Mouse (Mus musculus) hematopoietic multipotent progenitor cell, adult 10-12 weeks (in vitro differentiated cells): ENCODE data around the gene Defb21. TPM values are rescaled to one million over a fixed set of nuclear protein-coding genes. Genes with fewer than 3 reads are reported as not detected.

Experiments used
- polyA plus RNA-seq: library from polyadenylated mRNA; stranded (reverse); fragments of >175 nt; gene quantifications from 2 replicates; pipeline ENCODE4 v1.2.3, GENCODE M21; 2012; ENCODE audit warnings: low replicate concordance

Gene Defb21
- polyA plus RNA-seq = not detected in 2 replicates

DNA sequence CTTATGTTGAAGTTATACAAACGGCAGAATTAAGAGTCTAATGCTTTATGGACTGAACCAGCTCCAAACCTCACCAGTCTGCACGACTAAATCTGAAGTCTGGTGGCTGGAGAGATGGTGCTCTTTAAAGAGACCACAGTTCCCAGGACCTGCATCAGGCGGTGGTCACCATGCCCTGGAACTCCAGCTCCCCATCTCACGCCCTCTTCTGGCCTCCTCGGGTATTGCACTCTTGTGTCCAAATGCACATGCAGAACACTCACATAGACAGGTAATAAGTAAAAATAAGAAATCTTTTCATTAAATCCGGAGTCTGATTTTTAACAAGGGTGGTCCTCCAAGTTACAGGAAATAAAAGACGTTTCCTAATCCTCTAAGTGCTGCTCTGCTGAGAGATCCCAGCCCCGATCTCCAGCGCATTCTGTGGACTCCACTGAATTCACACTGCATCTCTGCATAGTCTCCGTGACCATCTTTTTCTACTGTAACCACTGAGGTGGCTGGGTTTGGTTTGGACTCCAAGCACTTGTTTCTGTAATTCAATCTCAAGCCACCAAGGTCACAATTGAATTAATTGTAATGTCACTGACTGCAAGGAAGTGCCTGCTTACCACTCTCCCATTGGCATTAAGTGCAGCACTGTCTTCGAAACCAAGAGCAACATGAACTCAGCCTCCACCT, at the start of gene Defb21:
Defb21 (plus strand) TSS at position 631 of the 681 bp plus-strand sequence.

DNA sequence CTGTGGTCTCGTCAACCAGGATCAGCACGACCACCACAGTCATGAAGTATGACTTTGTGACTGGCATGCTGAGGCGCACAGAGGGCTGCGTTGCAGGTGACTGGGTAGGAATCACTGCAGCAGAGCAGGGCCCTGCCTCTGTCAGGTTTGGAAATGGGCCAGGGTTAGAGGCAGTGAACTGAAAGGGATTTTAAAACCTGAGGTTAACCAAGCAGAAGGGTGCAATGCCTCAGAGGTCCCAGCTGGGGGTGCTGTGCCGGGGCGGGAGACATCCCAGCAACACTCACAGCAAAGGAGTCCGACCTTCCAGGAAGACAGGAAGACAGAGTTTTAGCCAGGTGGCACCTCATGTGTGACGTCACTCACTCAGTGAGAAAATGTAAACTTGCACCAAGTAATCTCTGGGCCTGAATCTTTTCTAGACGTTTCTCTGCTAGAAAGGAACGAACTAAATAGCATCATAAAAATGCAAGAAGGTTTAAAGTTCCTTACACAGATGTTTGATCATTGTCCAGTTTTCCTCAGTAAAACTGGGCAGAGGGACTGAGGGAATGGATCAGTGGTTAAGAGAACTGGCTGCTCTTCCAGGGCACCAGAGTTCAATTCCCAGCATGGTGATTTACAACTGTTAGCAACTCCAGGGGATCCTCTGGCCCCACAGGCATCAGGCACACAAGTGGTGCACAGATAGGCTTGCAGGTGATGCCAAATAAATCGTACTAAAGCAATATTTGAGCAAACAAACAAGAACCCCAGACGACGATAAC, 32.4 kb upstream of the Defb21 start, which contains the start of gene Defb29:
Defb29 (minus strand) TSS at position 155 of the 767 bp plus-strand sequence.

DNA sequence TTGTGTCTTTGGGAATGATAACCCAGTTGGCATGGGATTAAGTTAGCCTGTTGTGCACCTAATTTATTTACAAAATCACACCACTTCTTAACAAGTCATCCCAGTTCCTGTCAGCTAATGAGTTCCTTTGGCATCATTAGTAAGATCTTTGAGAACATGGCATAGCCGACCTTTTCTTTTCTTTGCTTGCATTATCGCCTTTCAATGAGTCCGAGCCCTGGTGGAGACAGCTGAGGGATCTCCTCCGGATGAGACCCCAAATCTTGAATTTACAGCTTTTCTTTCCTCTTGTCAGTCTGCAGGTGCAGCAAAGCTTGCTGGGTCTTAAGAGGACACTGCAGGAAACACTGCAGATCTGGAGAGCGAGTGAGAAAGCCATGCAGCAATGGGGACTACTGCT, 3.5 kb upstream of the Defb21 start, which contains the start of gene Gm17416:
Gm17416 (plus strand) TSS at position 301 of the 400 bp plus-strand sequence.

DNA sequence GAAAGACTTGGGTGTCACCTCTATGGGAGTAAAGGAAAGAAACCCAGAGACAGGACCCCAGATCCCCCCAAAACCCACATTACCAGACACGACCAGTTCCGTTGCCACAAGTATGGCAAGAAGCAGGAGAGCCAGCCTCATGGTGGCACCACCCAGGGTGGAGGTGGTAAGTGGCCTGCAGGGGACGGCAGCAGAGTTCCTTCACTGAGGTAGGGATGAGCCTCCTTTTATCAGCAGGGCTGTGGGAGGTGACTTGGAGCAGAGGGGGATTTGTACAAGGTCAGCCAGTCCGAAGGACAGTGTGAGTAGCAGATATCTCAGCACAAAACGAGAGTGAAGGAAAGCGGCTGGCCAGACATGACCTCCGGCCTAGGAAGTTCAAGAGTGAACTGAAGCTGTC, 7.6 kb downstream of the Defb21 start, which contains the start of gene Defb19:
Defb19 (minus strand) TSS at position 206 of the 400 bp plus-strand sequence.

DNA sequence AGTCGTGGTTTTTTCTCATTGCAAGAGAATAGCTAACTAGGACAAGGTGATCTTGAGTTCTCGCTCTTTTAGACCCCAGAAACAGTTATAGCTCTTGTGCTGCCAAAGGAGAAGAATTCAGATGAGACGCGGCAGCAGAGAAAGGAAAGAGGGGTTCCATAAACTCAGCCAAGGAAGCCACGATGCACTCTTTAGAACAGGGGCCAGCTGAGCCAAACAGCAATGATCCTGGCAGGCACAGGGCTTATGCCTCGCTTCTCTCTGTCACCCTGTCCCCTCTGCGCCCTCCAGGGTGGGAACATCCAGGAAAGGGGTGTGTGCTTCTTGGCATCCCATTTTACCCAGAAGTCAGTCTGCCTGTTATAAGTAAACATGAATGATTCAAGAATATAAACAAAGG, 26.8 kb downstream of the Defb21 start, which contains the start of gene Defb45:
Defb45 (minus strand) TSS at position 101 of the 400 bp plus-strand sequence.

DNA sequence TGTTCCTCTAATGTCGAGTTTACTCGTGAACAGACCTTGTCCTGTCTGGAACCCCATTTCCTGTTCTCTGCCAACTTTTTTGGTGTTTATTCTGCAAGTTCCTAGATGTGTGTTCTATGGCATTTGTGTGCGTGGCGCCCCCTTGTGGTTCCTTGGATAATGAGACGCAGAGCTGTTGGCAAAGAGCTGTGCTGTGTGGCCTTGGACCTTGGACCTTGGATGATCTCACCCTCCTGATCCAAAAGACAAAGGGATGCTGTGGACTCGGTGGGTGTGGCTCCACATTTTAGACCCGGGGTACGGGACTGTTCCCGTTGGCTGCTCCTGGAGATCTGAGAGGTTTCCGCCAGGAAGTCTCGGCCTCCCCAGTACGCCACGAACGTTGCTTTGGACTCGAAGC, 31.5 kb downstream of the Defb21 start, which contains the start of gene Defb36:
Defb36 (plus strand) TSS at position 271 of the 400 bp plus-strand sequence.

DNA sequence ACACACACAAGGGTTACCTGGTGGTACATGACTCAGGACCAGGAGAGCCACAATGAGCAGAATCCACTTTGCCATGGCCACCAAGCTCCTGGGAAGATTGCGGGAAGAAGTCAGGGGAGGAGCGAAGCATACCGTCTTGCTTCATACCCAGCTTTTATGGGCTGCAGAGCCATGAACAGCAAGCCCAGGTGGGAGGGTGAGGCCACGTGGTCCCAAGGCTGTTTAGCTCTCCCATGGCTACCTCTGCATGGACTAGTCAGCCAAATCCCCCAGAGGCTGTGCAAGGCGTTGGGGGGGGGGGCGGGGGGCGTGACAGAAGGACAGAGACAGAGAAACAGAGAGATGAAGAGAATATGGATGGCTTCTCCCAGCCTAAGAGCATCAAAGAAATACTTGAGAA, 50.4 kb downstream of the Defb21 start, which contains the start of gene Defb25:
Defb25 (minus strand) TSS at position 101 of the 400 bp plus-strand sequence.

Other genes starting within 250 kb of the Defb21 start
- 241 and 403 TPM in 2 replicates for gene Rbck1, start 240.1 kb upstream of the Defb21 start, polyA plus RNA-seq
- 2.7 and 3.6 TPM in 2 replicates for gene Trib3, start 228.7 kb upstream of the Defb21 start, polyA plus RNA-seq
- gene Nrsn2, start 196.1 kb upstream of the Defb21 start, polyA plus RNA-seq = not detected in 2 replicates
- 9.1 and 13.9 TPM in 2 replicates for gene Sox12, start 174.7 kb upstream of the Defb21 start, polyA plus RNA-seq
- gene Zcchc3, start 157.7 kb upstream of the Defb21 start, polyA plus RNA-seq = 3.1 and 3.7 TPM in 2 replicates
- not detected in 2 replicates for gene 6820408C15Rik, start 157.2 kb upstream of the Defb21 start, polyA plus RNA-seq
- not detected in 2 replicates for gene Defb23, start 108.1 kb upstream of the Defb21 start, polyA plus RNA-seq
- not detected in 2 replicates for gene Defb20, start 95.7 kb upstream of the Defb21 start, polyA plus RNA-seq
- gene Defb22, start 82.6 kb upstream of the Defb21 start, polyA plus RNA-seq = not detected in 2 replicates
- not detected in 2 replicates for gene Defb26, start 61.1 kb upstream of the Defb21 start, polyA plus RNA-seq
- gene Defb28, start 54.5 kb upstream of the Defb21 start, polyA plus RNA-seq = not detected in 2 replicates
- gene Defb29, start 32.6 kb upstream of the Defb21 start, polyA plus RNA-seq = not detected in 2 replicates
- gene Gm17416, start 3.4 kb upstream of the Defb21 start, polyA plus RNA-seq = not detected in 2 replicates
- gene Defb19, start 7.6 kb downstream of the Defb21 start, polyA plus RNA-seq = not detected in 2 replicates
- gene Defb45, start 26.7 kb downstream of the Defb21 start, polyA plus RNA-seq = not detected in 2 replicates
- gene Defb36, start 31.6 kb downstream of the Defb21 start, polyA plus RNA-seq = not detected in 2 replicates
- gene Defb25, start 50.3 kb downstream of the Defb21 start, polyA plus RNA-seq = not detected in 2 replicates
- 1.7 and 3.7 TPM in 2 replicates for gene Rem1, start 54.2 kb downstream of the Defb21 start, polyA plus RNA-seq
- 119 and 232 TPM in 2 replicates for gene H13, start 96.7 kb downstream of the Defb21 start, polyA plus RNA-seq
- 0.93 and 3.1 TPM in 2 replicates for gene Mcts2, start 114.3 kb downstream of the Defb21 start, polyA plus RNA-seq
- gene Id1, start 163.5 kb downstream of the Defb21 start, polyA plus RNA-seq = 5.5 and 8.9 TPM in 2 replicates
- gene Cox4i2, start 181.4 kb downstream of the Defb21 start, polyA plus RNA-seq = 0.21 and 0.42 TPM in 2 replicates